ENCODE assay signal across 28 mouse cellular contexts in the genomic region with DNA sequence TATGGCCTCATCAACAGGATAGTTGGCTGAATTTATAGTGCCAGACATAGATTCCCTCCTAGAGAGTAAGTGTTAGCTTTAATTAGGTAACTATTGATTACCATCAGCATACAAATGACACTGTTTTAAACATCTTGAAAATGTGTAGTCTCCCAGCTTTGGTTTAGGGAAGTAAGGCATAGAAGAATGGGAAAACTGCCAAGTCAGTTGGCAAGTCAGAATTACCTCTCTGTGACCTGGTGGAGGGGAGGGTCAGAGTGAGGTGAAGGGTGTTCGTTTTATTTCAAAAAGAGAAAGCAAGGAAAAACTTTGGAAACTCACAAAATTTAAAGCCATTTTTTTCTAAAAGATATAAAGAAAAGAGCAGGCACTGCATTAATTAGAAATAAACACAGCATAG.
A peak's percentile ranks its signal among the peaks of the same experiment; 100 is the strongest.
DNase-seq lines count a peak whose midpoint lies in the region; ATAC-seq and TF ChIP-seq lines count a peak whose summit lies in the region.
"Had no signal": no experiment of that assay in that cellular context is flagged by ENCODE, and none has a peak within 500 bp of the region (broad histone marks: within the 10 kb centered on the region; RNA-seq: fewer than 3 reads in every experiment).

No protein-coding gene starts in this region.

- no peak overlapping the region for H3K4me3 ChIP-seq in lung, embryonic 14.5 days (ENCODE audit: low read depth, low read length)
- no peak overlapping the region for H3K4me3 ChIP-seq in lung, adult 2 months (replicated peaks; ENCODE audit: extremely low read depth, low read depth, low read length)
- no peak overlapping the region for H3K4me3 ChIP-seq in forebrain, embryonic 10.5 days
- H3K4me3 ChIP-seq: embryonic facial prominence, embryonic 13.5 days; embryonic facial prominence, embryonic 15.5 days; erythroblast, embryonic 14.5 days; forebrain, embryonic 12.5 days had no signal

- no peak for ATAC-seq in lung, embryonic 14.5 days (ENCODE audit: insufficient read depth)
- ATAC-seq in hematopoietic stem cell, adult 5-6 weeks (replicated peaks in 1 of 2; ENCODE audit: insufficient read depth in 1 of 2, low FRiP score in 2 of 2, low TSS enrichment in 1 of 2, low read depth in 1 of 2, poor library complexity in 2 of 2, severe bottlenecking in 2 of 2): peak; percentile 62 to 64; a peak in 1 of 4 replicates
- ATAC-seq: activated CD4-positive, CD25-positive, alpha-beta regulatory T cell, adult 4 months; CD4-positive, CD25-positive, alpha-beta regulatory T cell, adult 4 months; forebrain, embryonic 14.5 days; forebrain, embryonic 16.5 days; Patski had no signal

- TF ChIP-seq CTCF in lung, embryonic 14.5 days (IDR thresholded peaks at IDR 0.05; ENCODE audit: low read depth): no peak
- TF ChIP-seq CTCF in lung, adult 2 months (IDR thresholded peaks at IDR 0.05; ENCODE audit: insufficient read depth, low read length): no peak

- H3K4me2 ChIP-seq in lung, embryonic 14.5 days: no peak overlapping the region
- H3K4me2 ChIP-seq: embryonic facial prominence, embryonic 13.5 days; embryonic facial prominence, embryonic 15.5 days; forebrain, embryonic 12.5 days had no signal

- no peak overlapping the region for H3K27ac ChIP-seq in lung, embryonic 14.5 days (ENCODE audit: low read depth)
- H3K27ac ChIP-seq in forebrain, embryonic 10.5 days: no peak overlapping the region
- H3K27ac ChIP-seq: embryonic facial prominence, embryonic 13.5 days; embryonic facial prominence, embryonic 15.5 days; forebrain, embryonic 12.5 days had no signal

- no peaks in the 10 kb centered on the region for H3K36me3 ChIP-seq in lung, embryonic 14.5 days (ENCODE audit: insufficient read depth)
- no peaks in the 10 kb centered on the region for H3K36me3 ChIP-seq in forebrain, embryonic 10.5 days (replicated peaks)
- H3K36me3 ChIP-seq: embryonic facial prominence, embryonic 13.5 days; embryonic facial prominence, embryonic 15.5 days; forebrain, embryonic 12.5 days; G1E had no signal

- DNase-seq in adrenal gland, postnatal 10 days: peak; percentile 2
- DNase-seq in adrenal gland, adult 18-20 months (ENCODE audit: low spot score in 2 of 2): no peak
- peak; percentile 7 for DNase-seq in lung, embryonic 14.5 days
- no peak for DNase-seq in lung, adult 2 months
- peak; percentile 56 for DNase-seq in adipocyte (ENCODE audit: low spot score)
- no peak for DNase-seq in forebrain, embryonic 10.5 days (ENCODE audit: extremely low spot score, low spot score)
- no peak for DNase-seq in urinary bladder, postnatal 36 days (ENCODE audit: low spot score in 2 of 2)
- DNase-seq: adrenal gland, adult 8-10 months; adrenal gland, postnatal 25 days; B cell, adult 2 months; cerebellum, adult 11 months; cerebellum, adult 18-20 months; cerebellum, adult 8-10 months; cerebellum, adult 9-11 months; cerebellum, postnatal 14 days; cerebellum, postnatal 36 days had no signal

- H3K4me1 ChIP-seq in lung, embryonic 14.5 days (ENCODE audit: insufficient read depth): no peaks in the 10 kb centered on the region
- H3K4me1 ChIP-seq in lung, adult 2 months (ENCODE audit: control insufficient read depth, insufficient read depth, low read length): no peaks in the 10 kb centered on the region
- no peaks in the 10 kb centered on the region for H3K4me1 ChIP-seq in forebrain, embryonic 10.5 days
- H3K4me1 ChIP-seq: embryonic facial prominence, embryonic 13.5 days; embryonic facial prominence, embryonic 15.5 days; forebrain, embryonic 12.5 days had no signal

- no peak overlapping the region for H3K9ac ChIP-seq in lung, embryonic 14.5 days
- H3K9ac ChIP-seq: embryonic facial prominence, embryonic 13.5 days; embryonic facial prominence, embryonic 15.5 days; forebrain, embryonic 12.5 days had no signal

- 16% methylated on average over 1 of the region's 1 CpGs for WGBS in lung, embryonic 14.5 days
- 20% methylated on average over 1 of the region's 1 CpGs for WGBS in lung, adult 2 months
- 67% methylated on average over 1 of the region's 1 CpGs for WGBS in forebrain, embryonic 10.5 days

- no peaks in the 10 kb centered on the region for H3K27me3 ChIP-seq in lung, embryonic 14.5 days (ENCODE audit: insufficient read depth, low read length)
- no peaks in the 10 kb centered on the region for H3K27me3 ChIP-seq in forebrain, embryonic 10.5 days (ENCODE audit: poor library complexity, severe bottlenecking)
- H3K27me3 ChIP-seq: CH12.LX; embryonic facial prominence, embryonic 13.5 days; embryonic facial prominence, embryonic 15.5 days; forebrain, embryonic 12.5 days; Patski had no signal

- H3K9me3 ChIP-seq in lung, embryonic 14.5 days (ENCODE audit: low read depth, low read length): no peaks in the 10 kb centered on the region
- H3K9me3 ChIP-seq in forebrain, embryonic 10.5 days: no peaks in the 10 kb centered on the region
- H3K9me3 ChIP-seq: embryonic facial prominence, embryonic 13.5 days; embryonic facial prominence, embryonic 15.5 days; forebrain, embryonic 12.5 days had no signal

- no peak for TF ChIP-seq POLR2A in lung, adult 2 months (IDR thresholded peaks at IDR 0.05; ENCODE audit: borderline replicate concordance, extremely low read depth, low read depth, low read length)

Comparison
In these comparisons a context has a peak if more than half of its experiments do, and no peak if none do; other contexts are left out.
1. DNase-seq: peak in adrenal gland, postnatal 10 days (single experiment), lung, embryonic 14.5 days (single experiment) and adipocyte (single experiment); none in adrenal gland, adult 18-20 months (0 of 2), lung, adult 2 months (single experiment), forebrain, embryonic 10.5 days (single experiment) and urinary bladder, postnatal 36 days (0 of 2).